Mouse (Mus musculus) cerebellum, adult 11-12 months (tissue): ENCODE measurements at regions not wholly inside any gene's neighbourhood (a gene's known extent, or its start where the extent isn't known, plus 50 kb on each side); places are given as distances from the start of the nearest gene placed in this dataset.
"Not testable (repeated sequence)": the region's sequence is repeated elsewhere in the genome, so short reads cannot be mapped to it uniquely, and the experiment has no call there.

Experiments
- DNase-seq: peaks from one replicate; pipeline ENCODE4 v3.0.0; 2022

DNA sequence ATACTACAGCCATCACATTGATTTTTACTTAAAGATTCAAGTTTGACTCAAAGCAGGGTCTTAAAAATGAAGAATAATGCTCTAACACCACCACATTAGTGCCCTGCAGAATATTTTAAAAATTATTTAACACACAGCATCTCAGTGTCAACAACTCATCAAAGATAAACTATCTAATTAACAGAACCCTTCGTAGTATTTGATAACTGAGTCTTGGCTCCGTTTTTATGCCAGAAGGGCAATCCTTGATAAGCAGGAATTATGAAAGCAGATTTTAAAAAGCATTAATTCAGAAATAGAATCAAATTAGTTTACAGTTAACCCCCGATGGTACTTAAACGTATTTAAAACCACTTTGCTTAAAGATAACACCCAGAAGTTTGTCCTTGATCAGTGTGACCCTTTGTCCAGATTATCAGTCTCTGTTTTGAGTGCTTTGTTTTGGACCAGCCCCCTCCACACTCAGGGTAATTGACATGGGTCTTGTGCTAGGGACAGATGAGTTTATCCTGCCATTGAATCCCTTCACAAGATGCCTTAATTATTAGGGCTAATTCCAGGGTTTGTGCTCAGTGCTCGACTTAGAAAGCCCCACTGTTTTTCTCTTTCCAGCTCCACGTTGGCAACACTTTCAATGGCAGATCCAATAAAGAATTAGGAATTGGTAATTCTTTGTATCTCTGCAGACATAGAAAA is 69.4 kb upstream of the Dph6 start:
- DNase-seq: no peak

GRCm38 (mm10) chr2:114727197-114727596 is 72.4 kb upstream of the Dph6 start:
- no peak for DNase-seq

DNA sequence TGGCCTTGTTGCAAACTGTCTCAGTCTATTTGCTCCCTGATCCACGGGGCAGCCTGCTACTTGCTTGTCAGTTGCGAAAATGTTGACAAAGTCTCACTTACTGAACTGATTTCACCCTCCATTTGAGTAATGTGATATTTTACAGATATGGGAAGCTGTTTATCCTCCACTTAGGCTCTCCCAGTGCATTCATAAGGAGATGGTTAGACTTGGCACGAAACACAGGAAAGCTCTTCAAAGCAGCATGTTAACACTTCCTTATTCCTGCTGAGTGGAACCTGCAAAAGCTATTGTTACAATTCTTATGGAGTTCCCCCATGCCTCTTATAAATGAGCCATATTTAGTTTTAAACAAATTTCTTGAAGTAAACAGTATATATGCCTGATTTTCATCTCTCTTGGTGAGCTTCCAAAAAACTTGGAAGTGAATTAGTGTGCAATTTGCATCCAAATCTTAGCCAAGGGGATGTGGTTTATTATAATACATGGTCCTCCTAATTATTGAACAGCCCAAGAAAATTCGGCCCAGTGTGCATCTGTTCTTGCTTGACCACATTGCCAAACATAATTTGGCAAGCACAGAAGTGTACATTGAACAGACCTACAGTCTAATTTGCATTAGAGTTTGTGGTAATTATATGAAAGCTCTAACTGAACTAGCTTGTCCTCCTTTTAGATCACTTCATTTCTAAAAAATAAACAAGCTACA is 80.3 kb upstream of the Dph6 start:
- no peak for DNase-seq

DNA sequence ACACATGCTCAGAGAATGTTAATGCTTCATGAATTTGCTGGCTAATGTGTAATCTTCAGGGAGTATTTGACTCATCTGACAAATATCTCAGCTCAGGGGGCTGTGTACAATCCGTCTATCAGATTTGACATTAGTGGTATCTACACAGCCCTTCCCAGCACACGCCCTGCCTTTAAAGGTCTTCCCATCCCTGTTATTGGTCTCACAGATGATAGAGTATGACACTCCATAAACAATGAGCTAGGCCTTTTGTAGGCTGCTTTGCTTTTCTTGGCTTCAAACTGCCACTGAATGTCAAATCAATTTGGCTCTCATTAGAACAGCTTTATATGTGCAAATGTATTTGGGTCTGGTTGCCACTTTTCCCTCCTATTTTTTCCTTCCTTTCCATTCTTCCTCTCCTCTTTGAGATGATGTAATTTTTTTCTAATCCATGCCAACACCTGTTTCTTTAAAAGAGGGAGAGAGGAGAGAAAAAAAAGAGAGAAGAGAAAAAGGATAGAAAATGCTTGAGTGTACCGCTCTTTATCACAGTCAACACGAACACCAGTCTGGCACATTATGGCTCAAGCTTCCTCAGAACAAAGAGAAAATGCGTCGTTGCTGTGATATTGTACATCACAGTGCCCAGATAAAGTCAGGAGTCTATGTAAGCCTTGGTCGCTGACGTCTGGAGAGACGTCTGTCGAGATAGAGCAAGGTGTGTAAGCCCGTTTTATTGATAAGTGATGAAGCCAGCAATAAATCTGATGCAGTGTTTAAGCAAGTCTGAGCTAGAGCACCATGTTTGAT is 84.9 kb upstream of the Dph6 start:
- DNase-seq: no peak

GRCm38 (mm10) chr2:114763276-114763675 is 108.5 kb upstream of the Dph6 start:
- DNase-seq: no peak

- DNase-seq: not testable (repeated sequence)
These were observed 119.0 kb upstream of the Dph6 start for GRCm38 (mm10) chr2:114773723-114774122.

GRCm38 (mm10) chr2:114774278-114774677 is 119.5 kb upstream of the Dph6 start:
- no peak for DNase-seq

DNA sequence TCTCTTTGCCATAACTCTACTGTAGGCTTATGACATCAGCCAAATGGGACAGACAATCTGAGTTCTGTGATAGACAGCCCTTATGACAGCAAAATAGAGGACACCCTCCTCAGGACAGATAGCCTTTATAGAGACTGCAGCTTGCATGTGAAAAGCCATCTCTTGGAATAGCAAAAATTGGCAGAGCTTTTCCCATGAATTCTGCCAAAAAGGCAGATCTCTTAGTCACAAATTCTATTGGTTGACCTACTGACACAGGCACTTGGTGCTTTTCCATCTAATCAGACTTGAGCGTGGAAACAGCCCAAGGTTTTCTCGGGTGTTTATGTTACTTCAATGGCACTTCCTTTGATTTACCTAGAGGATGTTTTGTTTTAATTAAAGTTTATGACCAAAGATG is 120.8 kb upstream of the Dph6 start:
- no peak for DNase-seq

DNA sequence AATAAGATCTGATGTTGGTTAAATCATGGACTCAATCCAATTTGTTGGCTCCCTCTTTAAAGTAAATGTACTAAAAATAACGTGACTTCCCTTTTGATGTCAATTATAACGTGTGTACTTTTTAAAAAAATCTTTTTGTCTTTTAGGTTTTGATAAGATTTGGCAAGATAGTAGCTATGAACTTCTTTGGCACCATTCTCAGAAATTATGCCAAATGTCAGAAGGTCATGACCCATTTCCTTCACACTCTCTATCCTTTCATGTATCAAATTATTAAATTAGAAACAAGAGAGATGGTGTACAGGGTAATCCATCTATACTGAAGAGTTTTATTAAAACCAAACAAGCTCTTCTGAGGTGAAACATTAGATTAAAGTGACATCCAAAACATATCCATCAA is 121.4 kb upstream of the Dph6 start:
- DNase-seq: no peak

DNA sequence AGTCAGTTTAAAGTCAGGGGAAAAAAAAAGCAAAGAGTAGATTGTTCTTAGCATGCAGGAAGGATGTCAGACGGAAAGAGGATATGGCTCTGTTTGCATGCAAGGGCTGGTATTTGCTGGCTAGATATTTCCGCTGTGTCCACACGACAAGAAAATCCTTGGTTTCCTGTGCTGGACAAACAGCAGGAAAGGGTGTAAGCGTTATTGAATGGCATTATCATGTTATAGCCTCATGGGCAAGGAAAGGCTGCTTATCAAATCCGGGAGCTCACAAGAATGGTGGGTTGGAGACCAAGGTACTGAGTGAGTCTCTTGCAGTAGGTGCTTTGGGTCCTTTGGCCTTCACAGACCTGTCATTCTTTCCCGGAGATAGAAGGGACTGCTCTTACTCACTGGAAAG is 127.7 kb upstream of the Dph6 start:
- DNase-seq: no peak

GRCm38 (mm10) chr2:114784191-114784590 is 129.4 kb upstream of the Dph6 start:
- DNase-seq: peak; percentile 5

DNA sequence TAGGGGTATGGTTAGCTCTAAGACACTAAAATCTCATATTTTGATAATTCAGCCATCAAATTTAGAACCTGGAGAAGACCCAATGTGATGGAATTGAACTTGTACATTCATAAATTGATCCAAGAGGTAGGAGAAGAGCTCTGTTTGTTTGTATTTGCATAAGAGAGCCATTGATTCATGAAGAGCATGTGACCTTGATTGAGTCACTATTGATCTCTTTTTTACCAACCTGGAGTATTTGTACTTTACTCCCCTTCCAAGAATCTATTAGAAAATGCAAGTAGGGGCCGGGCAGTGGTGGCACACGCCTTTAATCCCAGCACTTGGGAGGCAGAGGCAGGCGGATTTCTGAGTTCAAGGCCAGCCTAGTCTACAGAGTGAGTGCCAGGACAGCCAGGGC is 133.5 kb upstream of the Dph6 start:
- no peak for DNase-seq

- no peak for DNase-seq
These were observed 142.0 kb upstream of the Dph6 start for GRCm38 (mm10) chr2:114796630-114797290.

DNA sequence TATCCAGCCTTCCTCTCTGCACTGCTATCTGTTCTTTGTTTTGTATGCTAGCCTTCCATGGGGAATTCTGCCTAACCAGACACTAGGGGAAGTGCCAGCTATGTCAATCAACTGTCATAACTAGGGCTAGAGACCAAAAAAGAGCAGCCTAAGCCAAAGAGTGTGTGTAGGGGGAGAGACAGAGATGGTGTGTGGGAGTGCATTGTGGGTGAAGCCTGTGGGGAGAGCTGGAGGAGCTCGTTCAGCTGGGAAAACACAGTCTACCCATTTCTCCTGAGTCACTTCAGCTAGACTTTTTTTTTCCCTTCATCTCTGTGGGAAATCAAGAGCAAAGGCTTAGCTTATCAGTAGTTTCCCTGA is 142.5 kb upstream of the Dph6 start:
- DNase-seq: no peak

DNA sequence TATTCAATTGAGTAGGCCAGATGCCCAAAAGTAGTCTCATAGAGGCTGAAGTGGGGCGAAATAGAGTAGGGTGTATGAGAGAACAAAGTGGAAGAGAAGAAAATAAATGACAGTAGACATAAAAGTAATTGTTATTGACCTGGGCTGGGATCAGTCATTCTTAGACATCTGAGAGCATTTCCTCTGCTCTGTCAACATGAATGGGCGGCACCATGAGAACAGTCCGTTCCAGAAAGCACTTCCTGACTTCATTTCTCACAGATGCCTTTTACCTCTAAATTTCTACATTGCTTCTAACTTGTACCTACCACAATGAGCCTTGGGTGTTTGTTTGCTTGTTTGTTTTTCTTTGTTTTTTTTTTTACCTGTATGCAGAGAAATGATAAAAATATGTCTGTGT is 148.5 kb upstream of the Dph6 start:
- no peak for DNase-seq

- DNase-seq: no peak
These were observed 149.2 kb upstream of the Dph6 start for GRCm38 (mm10) chr2:114803928-114804327.

- no peak for DNase-seq
These were observed 150.8 kb upstream of the Dph6 start for GRCm38 (mm10) chr2:114805436-114806047.

DNA sequence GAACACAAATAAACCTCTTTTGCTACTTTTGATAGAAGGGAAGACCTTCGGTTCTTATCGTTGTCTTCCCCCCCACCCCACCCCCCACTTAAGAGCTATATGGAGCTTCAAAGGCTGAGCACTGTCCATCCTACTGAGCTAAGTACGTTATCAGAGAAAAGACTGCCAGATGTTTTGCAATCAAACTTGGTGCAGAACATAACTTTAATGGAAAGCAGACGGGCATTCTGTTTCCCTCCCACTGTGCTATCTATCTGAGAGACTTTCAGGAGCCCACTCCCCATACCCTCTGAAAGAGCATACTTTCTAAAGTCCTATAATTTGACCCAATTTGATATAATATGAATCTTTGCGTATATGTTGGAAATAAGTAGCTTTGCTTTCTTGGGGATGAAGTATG is 153.3 kb upstream of the Dph6 start:
- no peak for DNase-seq

- no peak for DNase-seq
These were observed 157.6 kb upstream of the Dph6 start for GRCm38 (mm10) chr2:114812141-114812902.

DNA sequence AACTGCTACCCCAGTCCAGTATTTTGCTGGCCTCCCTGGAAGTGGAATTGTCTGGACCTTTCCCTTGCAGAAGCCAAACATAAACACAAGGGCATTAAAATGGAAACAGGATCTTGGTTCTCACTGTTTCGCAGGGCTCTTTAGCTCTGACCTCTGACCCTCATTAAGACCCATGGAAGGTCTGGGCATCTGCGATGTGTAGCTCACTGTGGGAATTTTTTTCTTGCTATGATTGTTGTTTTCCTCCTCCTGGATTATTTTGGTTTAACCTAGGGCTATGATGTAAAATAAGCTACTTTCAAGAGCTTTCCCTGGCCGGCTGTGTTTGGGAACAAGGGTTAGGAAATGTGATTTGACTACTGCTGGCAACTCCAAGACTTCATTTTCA is 158.1 kb upstream of the Dph6 start:
- no peak for DNase-seq

GRCm38 (mm10) chr2:114822657-114823056 is 167.9 kb upstream of the Dph6 start:
- DNase-seq: no peak

- no peak for DNase-seq
These were observed 173.4 kb upstream of the Dph6 start for GRCm38 (mm10) chr2:114828192-114828591.
